Mouse (Mus musculus) layer of hippocampus, postnatal 25 days (tissue): ENCODE data around the gene Esrrg. TPM values are rescaled to one million over a fixed set of nuclear protein-coding genes. Genes with fewer than 3 reads are reported as not detected.

Experiments used
- DNase-seq, 2 experiments: peaks; one replicate each; pipeline ENCODE4 v3.0.0; 2022; ENCODE audit warnings: mixed read lengths in 2 of 2, low spot score in 1 of 2; ENCODE audit errors: extremely low spot score in 1 of 2
- total RNA-seq, 2 experiments: library from RNA; stranded (reverse); gene quantifications; 2 replicates each; pipeline ENCODE4 v1.2.3; 2021

The Esrrg gene
- total RNA-seq, 2 experiments from 2014 or later, result 12.0 to 12.6 TPM

- DNase-seq, result no peak
Measured at GRCm38 (mm10) chr1:187896291-187896690, 287.7 kb downstream of the Esrrg start.

GRCm38 (mm10) chr1:187896910-187897309, 288.3 kb downstream of the Esrrg start:
- no peak for DNase-seq

GRCm38 (mm10) chr1:187899541-187899940, 290.9 kb downstream of the Esrrg start:
- no peak for DNase-seq

GRCm38 (mm10) chr1:187900756-187901155, 292.2 kb downstream of the Esrrg start:
- no peak for DNase-seq

- DNase-seq, result no peak
Measured at GRCm38 (mm10) chr1:187902176-187902575, 293.6 kb downstream of the Esrrg start.

- DNase-seq, result no peak
Measured at GRCm38 (mm10) chr1:187904731-187905130, 296.1 kb downstream of the Esrrg start.

- no peak for DNase-seq
Measured at GRCm38 (mm10) chr1:187907407-187907806, 298.8 kb downstream of the Esrrg start.

- DNase-seq, result no peak
Measured at GRCm38 (mm10) chr1:187907871-187908270, 299.3 kb downstream of the Esrrg start.

GRCm38 (mm10) chr1:187910718-187911117, 302.1 kb downstream of the Esrrg start:
- no peak for DNase-seq

GRCm38 (mm10) chr1:187911201-187911600, 302.6 kb downstream of the Esrrg start:
- no peak for DNase-seq

GRCm38 (mm10) chr1:187918303-187918702, 309.7 kb downstream of the Esrrg start:
- no peak for DNase-seq

GRCm38 (mm10) chr1:187918939-187919338, 310.3 kb downstream of the Esrrg start:
- DNase-seq, result no peak

- no peak for DNase-seq
Measured at GRCm38 (mm10) chr1:187920156-187920777, 311.7 kb downstream of the Esrrg start.

- no peak for DNase-seq
Measured at GRCm38 (mm10) chr1:187931146-187931545, 322.6 kb downstream of the Esrrg start.

- no peak for DNase-seq
Measured at GRCm38 (mm10) chr1:187938652-187939051, 330.1 kb downstream of the Esrrg start.

GRCm38 (mm10) chr1:187939078-187939477, 330.5 kb downstream of the Esrrg start:
- DNase-seq, result no peak

GRCm38 (mm10) chr1:187951506-187951905, 342.9 kb downstream of the Esrrg start:
- DNase-seq, result no peak

- no peak for DNase-seq
Measured at GRCm38 (mm10) chr1:187956702-187957101, 348.1 kb downstream of the Esrrg start.

GRCm38 (mm10) chr1:187959192-187959591, 350.6 kb downstream of the Esrrg start:
- DNase-seq, result no peak

- DNase-seq, result no peak
Measured at GRCm38 (mm10) chr1:187961452-187961851, 352.9 kb downstream of the Esrrg start.

GRCm38 (mm10) chr1:187964829-187965760, 356.5 kb downstream of the Esrrg start:
- no peak for DNase-seq

GRCm38 (mm10) chr1:187965921-187966320, 357.3 kb downstream of the Esrrg start:
- DNase-seq, result no peak
